Mouse (Mus musculus) embryo, embryonic 11.5 days (tissue): ENCODE measurements around the gene Midn.

ENCODE experiments used
- DNase-seq: peaks from one replicate; pipeline ENCODE4 v3.0.0-alpha.2; 2012; ENCODE audit warnings: low read depth, low spot score

The Midn gene

DNA sequence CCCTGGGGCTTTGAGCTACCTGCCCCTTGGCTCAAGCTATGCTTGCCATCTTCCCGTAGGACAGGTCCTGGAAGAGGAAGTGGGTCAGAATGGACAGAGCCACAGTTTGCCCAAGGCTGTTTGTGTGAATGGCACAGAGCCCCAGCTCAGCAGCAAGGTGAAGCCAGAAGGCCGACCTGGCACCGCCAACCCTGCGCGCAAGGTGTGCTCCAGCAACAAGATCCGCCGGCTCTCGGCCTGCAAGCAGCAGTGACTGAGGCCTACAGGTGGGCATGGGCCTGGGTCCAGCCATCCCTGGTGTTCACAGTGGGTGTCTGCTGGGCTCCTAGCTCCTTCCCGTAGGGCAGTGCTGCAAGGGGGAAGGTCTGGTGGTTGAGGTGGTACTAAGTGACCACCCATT is 18.2 kb upstream of the Midn start:
- DNase-seq, result no peak

GRCm38 (mm10) chr10:80130403-80131031 is 17.6 kb upstream of the Midn start:
- no peak for DNase-seq

- DNase-seq, result no peak
Measured at GRCm38 (mm10) chr10:80131316-80131951, 16.6 kb upstream of the Midn start.

GRCm38 (mm10) chr10:80131952-80132350 is 16.1 kb upstream of the Midn start:
- DNase-seq, result no peak

- no peak for DNase-seq
Measured at GRCm38 (mm10) chr10:80133226-80133849, 14.7 kb upstream of the Midn start.

- no peak for DNase-seq
Measured at GRCm38 (mm10) chr10:80134421-80134820, 13.7 kb upstream of the Midn start.

DNA sequence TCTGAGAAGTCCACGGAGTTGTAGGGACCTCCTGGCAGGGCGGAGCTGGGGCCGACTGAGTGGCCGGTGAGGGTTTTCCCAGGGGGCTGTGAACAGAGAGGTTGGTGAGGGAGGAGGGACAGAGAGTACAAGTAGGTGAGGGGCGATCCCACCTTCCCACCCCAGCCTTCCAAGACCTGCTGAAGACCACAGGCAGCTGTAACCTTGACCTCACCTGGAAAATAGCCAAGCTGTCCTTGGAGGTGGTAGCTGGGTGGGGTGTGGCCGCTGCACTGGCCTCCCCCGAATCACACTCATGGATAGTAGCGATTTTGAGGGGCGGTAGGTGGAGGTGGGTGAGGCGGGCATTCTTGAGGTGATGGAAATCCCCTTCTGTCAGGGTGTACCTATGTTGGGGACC is 12.9 kb upstream of the Midn start:
- DNase-seq, result no peak

DNA sequence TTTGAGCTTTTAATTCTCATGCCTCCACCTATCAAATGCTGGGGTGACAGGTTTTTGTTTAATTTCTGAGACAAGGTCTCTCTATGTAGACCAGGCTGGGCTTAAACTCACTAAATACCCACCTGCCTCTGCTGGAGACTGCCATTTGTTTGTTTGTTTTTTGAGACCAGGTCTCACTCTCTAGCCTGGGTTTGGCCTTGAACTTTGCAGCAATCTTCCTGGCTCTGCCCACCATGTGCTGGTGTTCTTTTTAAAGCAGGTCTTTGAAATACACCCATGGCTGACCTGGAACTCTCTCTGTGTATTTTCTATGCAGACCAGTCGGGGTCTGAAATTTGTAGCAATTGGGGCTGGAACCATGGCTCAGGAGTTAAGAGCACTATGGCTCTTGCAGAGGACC is 12.4 kb upstream of the Midn start:
- no peak for DNase-seq

DNA sequence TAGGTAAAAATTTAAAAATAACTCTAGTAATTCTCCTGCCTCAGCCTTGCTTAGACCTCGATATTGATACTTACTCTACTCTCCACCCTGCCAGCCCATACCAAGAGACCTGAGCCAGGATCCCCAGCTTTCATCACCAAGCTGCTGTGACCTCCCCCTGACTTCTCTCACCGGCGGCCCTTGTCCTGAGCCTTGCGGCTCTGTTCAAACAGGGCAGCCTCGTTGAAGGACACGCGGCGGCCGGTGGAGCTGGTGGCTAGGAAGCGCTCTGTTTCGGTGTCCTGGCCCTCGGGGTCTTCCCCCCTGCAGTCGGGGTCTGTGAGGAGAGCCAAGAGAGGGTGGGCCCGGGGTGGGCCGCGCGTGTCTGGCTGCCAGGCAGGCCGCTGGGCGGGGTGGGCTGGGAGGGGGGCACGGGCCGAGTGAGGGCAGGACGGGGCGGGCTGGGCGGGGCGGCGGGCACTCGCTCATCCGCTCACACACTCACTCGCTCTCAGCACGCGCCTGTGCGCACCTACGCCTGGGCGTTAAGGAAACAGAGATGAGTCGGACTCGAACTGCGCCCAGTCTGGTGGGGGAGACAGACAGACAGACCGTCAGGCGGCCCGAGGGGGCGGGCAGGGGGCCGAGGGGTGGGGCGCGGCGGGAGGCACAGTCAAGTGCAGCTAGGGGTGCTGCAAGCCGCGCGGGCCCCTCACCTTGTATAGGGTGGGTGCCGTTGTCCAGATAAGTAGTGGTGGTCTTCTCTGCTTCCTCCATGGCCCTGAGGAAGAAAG is 11.7 kb upstream of the Midn start:
- no peak for DNase-seq

DNA sequence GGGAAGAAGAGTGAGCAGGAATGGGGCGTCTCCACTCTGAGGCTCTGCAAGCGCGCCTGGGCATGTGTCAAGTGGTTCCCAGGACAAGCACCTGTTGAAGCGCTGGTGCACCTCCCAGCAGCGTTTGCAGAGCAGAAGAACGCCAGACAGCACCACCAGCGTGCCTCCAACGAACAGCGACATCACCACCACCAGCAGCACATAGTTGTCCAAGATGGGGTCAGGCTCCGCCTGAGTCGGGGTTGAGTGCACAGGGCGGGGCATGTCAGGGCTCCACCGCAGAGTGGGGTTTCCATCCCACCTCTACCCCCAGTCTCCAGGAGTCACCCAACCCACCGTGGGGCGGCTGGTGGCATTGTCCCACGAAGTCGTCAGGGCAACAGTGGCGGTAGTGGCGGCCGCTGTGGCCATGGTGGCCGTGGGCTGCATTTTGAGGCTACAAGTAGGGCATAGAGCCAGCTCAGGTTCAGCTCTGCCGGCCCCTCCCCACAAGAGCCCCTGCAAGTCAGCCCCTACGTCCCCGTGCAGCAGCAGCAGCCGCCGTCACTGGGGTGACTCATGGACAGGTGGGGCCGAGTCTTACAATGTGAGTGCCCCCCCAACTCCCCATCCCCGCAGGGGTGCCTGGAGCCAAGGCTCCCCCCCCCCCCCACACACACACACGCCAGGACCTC is 11.0 kb upstream of the Midn start:
- no peak for DNase-seq

DNA sequence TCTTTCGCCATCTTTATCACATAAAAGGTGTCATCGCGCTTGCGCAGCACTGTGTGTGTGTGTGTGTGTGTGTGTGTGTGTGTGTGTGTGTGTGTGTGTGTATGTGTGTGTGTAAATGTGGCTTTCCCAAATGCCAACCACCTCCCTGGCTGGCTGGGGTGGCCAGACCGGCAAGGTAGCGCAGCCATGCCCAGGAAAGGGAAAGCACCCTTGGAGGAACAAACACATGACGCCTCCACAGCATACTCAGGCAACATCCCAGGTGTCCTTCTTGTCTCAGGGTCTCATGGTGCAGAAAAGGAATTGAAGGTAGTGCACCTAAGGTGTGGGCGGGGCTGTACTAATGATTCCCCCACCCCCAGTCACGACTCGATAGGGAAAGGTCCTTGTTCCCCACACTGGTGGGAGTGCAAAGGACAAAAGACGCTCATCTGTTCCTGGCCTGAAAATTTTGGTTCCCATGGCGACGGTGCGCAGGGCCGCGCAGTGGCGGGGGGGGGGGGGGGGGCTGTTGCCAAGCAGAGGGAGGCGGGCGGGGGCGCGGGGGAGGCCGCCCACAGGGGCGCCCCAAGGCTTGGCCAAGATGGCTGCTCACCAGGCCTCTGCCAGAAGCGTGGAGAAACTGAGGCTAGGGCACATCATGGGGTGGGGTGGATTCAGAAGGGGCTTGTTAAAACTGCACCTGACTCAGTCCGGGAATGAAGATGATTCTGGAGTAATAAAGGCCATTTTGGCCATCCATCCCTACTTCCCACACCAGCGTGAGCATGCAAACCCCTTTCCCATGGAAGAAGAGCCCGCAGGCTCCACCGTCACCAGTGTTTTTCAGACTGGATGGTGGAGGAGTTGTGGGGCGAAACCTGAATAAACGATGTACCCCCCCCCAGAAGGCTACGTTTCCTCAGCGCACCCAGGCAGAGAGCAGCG is 10.2 kb upstream of the Midn start:
- DNase-seq, result no peak

DNA sequence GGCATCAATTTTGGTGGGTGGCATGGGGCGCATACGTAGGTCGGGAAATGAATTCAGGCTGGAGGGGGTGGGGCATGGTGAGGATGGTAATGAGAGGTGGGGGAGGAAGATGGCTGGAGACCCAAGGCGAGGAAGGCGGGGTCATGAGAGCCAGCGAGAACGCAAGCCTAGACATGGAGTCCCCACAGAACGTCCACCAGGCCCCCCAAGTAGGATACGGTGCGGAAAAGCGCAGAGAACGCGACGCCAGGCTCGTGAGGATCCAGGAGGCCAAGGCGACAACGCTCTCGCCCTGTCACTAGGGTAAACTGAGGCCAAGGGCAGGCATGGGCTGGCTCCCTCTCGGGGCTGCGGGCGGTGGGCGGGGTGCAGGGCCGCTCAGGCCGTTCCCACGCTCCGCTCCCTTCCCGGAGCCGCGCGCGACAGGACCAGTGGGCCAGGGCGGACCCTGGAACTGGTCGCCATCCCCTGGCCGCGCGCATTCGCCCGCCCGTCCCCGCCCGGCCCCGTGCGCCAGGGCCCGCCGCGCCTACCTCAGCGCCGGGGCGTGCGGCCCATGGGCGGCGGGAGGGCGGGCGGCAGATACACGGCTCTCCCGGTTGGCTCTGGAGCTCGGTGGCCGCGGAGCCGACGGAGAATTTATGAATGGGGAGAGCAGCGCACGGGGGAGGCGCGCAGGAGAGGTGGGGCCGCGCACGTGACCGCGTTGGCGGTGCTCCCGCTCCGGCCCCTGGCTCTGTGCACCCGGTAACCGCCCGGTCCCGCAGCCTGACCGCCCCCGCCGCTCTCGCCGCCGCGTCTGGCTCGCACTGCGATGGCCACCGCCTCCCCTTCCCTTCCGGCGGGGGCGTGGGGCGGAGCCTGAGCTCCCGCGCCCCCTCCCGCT is 9.3 kb upstream of the Midn start, which contains the start of gene Atp5d:
Gene Atp5d, plus strand, starts transcription at position 80 of the 886 bp plus-strand sequence.
- no peak for DNase-seq

GRCm38 (mm10) chr10:80139439-80139775 is 8.7 kb upstream of the Midn start:
- DNase-seq, result no peak

DNA sequence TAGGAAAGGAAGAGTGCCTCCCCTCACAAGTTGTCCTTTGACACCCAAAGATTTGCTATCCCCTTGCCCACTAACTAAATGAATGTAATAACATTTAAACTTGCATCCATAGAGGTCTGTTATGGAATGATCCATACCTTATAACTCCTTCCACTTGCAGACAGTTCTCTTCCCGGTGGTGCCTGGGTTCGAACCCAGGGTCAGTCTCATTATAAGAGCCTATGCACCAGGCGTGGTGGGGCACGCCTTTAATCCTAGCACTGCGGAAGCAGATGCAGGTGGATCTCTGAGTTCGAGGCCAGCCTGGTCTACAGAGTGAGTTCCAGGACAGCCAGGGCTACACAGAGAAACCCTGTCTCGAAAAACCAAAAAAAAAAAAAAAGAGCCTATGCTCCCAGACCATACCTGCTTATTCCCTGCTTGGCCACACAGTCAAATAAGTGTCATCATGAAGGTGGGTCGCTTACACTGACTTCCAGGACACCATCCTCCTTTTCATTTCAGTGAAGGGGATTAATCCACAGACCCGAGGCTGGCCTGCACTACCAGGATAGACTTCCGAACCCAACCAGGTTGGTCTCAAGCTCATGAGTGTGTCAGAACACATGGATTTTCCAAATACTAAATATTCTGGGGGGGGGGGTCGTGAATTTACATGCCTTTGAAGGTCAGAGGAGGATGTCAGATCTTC is 8.0 kb upstream of the Midn start:
- no peak for DNase-seq

DNA sequence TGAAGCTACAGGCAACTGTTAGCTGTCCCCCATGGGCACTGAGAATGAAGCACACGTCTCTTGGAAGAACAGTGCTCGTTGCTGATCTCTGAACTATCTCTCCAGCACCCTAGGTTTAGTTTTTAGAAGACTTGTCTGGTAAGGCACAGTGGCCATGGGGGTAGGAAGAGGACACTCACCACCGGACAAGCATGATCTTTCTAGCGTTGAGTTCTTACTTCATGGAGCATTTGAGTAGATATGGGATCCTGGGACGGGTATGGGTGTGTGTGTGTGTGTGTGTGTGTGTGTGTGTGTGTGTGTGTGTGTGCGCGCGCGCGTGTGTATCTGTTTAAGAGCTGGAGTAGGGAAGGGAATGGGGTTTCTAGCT is 7.4 kb upstream of the Midn start, which contains the start of gene Cbarp:
Gene Cbarp, minus strand, starts transcription at position 170 of the 370 bp plus-strand sequence.
- no peak for DNase-seq

DNA sequence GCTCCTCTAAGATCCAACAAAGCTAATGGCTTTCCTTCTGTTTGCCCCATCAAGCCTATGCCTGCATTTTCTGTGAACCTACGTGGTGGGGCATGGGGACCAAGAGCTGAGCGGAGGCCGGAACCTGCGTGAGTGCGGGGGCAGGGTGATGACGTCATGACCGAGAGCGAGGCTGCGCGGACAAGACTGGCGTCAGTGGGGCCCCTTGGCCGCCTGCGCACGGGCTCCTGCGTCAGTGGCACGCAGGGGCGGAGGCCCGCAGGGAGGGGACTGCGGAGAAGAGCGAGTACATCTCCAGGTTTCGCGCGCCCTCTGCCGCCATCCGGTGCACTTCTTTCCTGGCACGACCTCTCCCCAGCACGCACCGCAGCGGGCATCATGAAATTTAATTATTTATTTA is 6.8 kb upstream of the Midn start:
- DNase-seq, result peak; percentile 89

DNA sequence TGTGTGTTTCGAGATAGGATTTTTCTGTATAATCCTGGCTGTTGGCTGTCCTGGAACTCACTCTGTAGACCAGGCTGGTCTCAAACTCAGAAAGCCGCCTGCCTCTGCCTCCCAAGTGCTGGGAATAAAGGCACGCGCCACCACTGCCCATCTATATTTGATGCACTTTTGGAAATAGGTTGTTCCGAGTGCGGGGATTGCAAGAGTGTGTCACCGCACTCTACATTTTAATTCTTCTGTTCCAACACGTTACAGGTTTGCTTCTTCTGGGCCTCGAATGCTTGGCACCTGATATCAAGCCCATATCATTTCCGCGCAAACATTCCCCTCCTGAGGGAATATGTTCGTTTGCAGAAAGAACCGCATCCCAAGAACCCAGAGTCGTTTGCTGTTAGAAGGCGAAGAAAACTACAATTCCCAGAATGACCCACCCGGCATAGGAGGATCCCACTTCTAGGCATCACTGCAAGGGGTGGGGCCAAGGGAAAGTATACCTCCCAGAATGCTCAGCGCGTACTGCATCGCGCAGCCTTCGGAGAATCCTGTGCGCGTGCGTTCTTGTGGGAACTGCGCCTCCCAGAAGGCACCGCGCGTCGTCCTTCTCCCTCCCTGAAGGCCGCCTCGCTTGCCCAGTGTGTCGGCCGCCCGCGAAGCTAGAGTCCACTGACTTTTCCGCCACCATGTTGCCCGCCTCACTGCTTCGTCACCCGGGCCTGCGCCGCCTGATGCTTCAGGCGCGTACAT is 6.1 kb upstream of the Midn start:
- peak; percentile 98 for DNase-seq

GRCm38 (mm10) chr10:80142530-80142925 is 5.5 kb upstream of the Midn start:
- DNase-seq, result no peak
